Mouse (Mus musculus): ENCODE measurements at regions not wholly inside any gene's neighbourhood (a gene's known extent, or its start where the extent isn't known, plus 50 kb on each side); places are given as distances from the start of the nearest gene placed in this dataset.

GRCm38 (mm10) chr2:169502717-169503597, 84.6 kb downstream of the Gm11011 start:
- TF ChIP-seq CTCF (IDR thresholded peaks at IDR 0.05; ENCODE audit: extremely low read depth, insufficient read length, insufficient replicate concordance, low read depth, low read length): no peak
- no peak for TF ChIP-seq POLR2A (IDR thresholded peaks at IDR 0.05; ENCODE audit: low read depth, low read length)

GRCm38 (mm10) chr2:169501736-169502340, 85.7 kb downstream of the Gm11011 start:
- Histone ChIP-seq H3K4me3 (ENCODE audit: low read depth, low read length) (no peak overlapping the region), H3K27ac (ENCODE audit: insufficient read depth, low read depth, low read length) (no peak overlapping the region), H3K4me1 (ENCODE audit: control insufficient read depth, insufficient read depth, insufficient read length, low read length) (no peaks in the 10 kb centered on the region), H3K27me3 (ENCODE audit: control insufficient read depth, insufficient read depth, low read length) (no peaks in the 10 kb centered on the region), H3K36me3 (ENCODE audit: control insufficient read depth, insufficient read depth, low read length) (no peaks in the 10 kb centered on the region)
- 90% methylated on average over 11 of the region's 11 CpGs for WGBS
- no peak for TF ChIP-seq CTCF (IDR thresholded peaks at IDR 0.05; ENCODE audit: extremely low read depth, insufficient read length, insufficient replicate concordance, low read depth, low read length)

More at GRCm38 (mm10) chr2:169502717-169503597, 84.6 kb downstream of the Gm11011 start:
- Histone ChIP-seq H3K4me3 (ENCODE audit: low read depth, low read length) (no peak overlapping the region), H3K4me1 (ENCODE audit: control insufficient read depth, insufficient read depth, insufficient read length, low read length) (no peaks in the 10 kb centered on the region), H3K36me3 (ENCODE audit: control insufficient read depth, insufficient read depth, low read length) (no peaks in the 10 kb centered on the region), H3K27me3 (ENCODE audit: control insufficient read depth, insufficient read depth, low read length) (no peaks in the 10 kb centered on the region), H3K27ac (ENCODE audit: insufficient read depth, low read depth, low read length) (no peak overlapping the region)
- WGBS: 69% methylated on average over 19 of the region's 19 CpGs

GRCm38 (mm10) chr2:169495368-169495767, 92.2 kb downstream of the Gm11011 start:
- Histone ChIP-seq H3K4me1 (ENCODE audit: control insufficient read depth, insufficient read depth, insufficient read length, low read length) (no peaks in the 10 kb centered on the region), H3K27ac (ENCODE audit: insufficient read depth, low read depth, low read length) (no peak overlapping the region), H3K36me3 (ENCODE audit: control insufficient read depth, insufficient read depth, low read length) (no peaks in the 10 kb centered on the region), H3K4me3 (ENCODE audit: low read depth, low read length) (no peak overlapping the region), H3K27me3 (ENCODE audit: control insufficient read depth, insufficient read depth, low read length) (no peaks in the 10 kb centered on the region)
- 44% methylated on average over 10 of the region's 10 CpGs for WGBS
- TF ChIP-seq POLR2A (IDR thresholded peaks at IDR 0.05; ENCODE audit: low read depth, low read length): no peak
- TF ChIP-seq CTCF (IDR thresholded peaks at IDR 0.05; ENCODE audit: extremely low read depth, insufficient read length, insufficient replicate concordance, low read depth, low read length): no peak

GRCm38 (mm10) chr2:169494503-169495311, 92.8 kb downstream of the Gm11011 start:
- Histone ChIP-seq H3K4me3 (ENCODE audit: low read depth, low read length) (no peak overlapping the region), H3K27me3 (ENCODE audit: control insufficient read depth, insufficient read depth, low read length) (no peaks in the 10 kb centered on the region), H3K4me1 (ENCODE audit: control insufficient read depth, insufficient read depth, insufficient read length, low read length) (no peaks in the 10 kb centered on the region), H3K36me3 (ENCODE audit: control insufficient read depth, insufficient read depth, low read length) (no peaks in the 10 kb centered on the region), H3K27ac (ENCODE audit: insufficient read depth, low read depth, low read length) (no peak overlapping the region)
- 73% methylated on average over 11 of the region's 11 CpGs for WGBS
- TF ChIP-seq CTCF (IDR thresholded peaks at IDR 0.05; ENCODE audit: extremely low read depth, insufficient read length, insufficient replicate concordance, low read depth, low read length) (no peak), POLR2A (IDR thresholded peaks at IDR 0.05; ENCODE audit: low read depth, low read length) (no peak)

GRCm38 (mm10) chr2:169493609-169494275, 93.8 kb downstream of the Gm11011 start:
- Histone ChIP-seq H3K4me1 (ENCODE audit: control insufficient read depth, insufficient read depth, insufficient read length, low read length) (no peaks in the 10 kb centered on the region), H3K36me3 (ENCODE audit: control insufficient read depth, insufficient read depth, low read length) (no peaks in the 10 kb centered on the region), H3K27me3 (ENCODE audit: control insufficient read depth, insufficient read depth, low read length) (no peaks in the 10 kb centered on the region), H3K4me3 (ENCODE audit: low read depth, low read length) (no peak overlapping the region), H3K27ac (ENCODE audit: insufficient read depth, low read depth, low read length) (no peak overlapping the region)
- TF ChIP-seq CTCF (IDR thresholded peaks at IDR 0.05; ENCODE audit: extremely low read depth, insufficient read length, insufficient replicate concordance, low read depth, low read length): no peak
- TF ChIP-seq POLR2A (IDR thresholded peaks at IDR 0.05; ENCODE audit: low read depth, low read length): no peak
- 42% methylated on average over 16 of the region's 16 CpGs for WGBS

GRCm38 (mm10) chr2:169483934-169484333, 103.6 kb downstream of the Gm11011 start:
- no peaks in the 10 kb centered on the region for H3K27me3 ChIP-seq (ENCODE audit: control insufficient read depth, insufficient read depth, low read length)
- no peak overlapping the region for H3K4me3 ChIP-seq (ENCODE audit: low read depth, low read length)
- H3K27ac ChIP-seq (ENCODE audit: insufficient read depth, low read depth, low read length): no peak overlapping the region
- no peak for TF ChIP-seq POLR2A (IDR thresholded peaks at IDR 0.05; ENCODE audit: low read depth, low read length)
- no peak for TF ChIP-seq CTCF (IDR thresholded peaks at IDR 0.05; ENCODE audit: extremely low read depth, insufficient read length, insufficient replicate concordance, low read depth, low read length)
- peaks cover 2% of the 10 kb centered on the region; the same call in 1 of the 2 replicates for H3K4me1 ChIP-seq (ENCODE audit: control insufficient read depth, insufficient read depth, insufficient read length, low read length)
- H3K36me3 ChIP-seq (ENCODE audit: control insufficient read depth, insufficient read depth, low read length): no peaks in the 10 kb centered on the region
- WGBS: 21% methylated on average over 8 of the region's 8 CpGs

Measured in small intestine, adult 2 months (tissue).